Mouse (Mus musculus) induced T-regulatory cell, adult 2 months (primary cell): ENCODE measurements around the gene Hsf4.

Experiments
- DNase-seq: peaks from one replicate; pipeline ENCODE4 v3.0.0-alpha.2; 2012; ENCODE audit warnings: low read depth

The Hsf4 gene

GRCm38 (mm10) chr8:105259721-105260320 lies 9.8 kb upstream of the Hsf4 start:
- peak; percentile 80 for DNase-seq

- no peak for DNase-seq
Measured at GRCm38 (mm10) chr8:105260371-105261099, 9.1 kb upstream of the Hsf4 start.

- DNase-seq, result no peak
Measured at GRCm38 (mm10) chr8:105261326-105261980, 8.1 kb upstream of the Hsf4 start.

GRCm38 (mm10) chr8:105263244-105263912 lies 6.2 kb upstream of the Hsf4 start:
- DNase-seq, result peak; percentile 25

DNA sequence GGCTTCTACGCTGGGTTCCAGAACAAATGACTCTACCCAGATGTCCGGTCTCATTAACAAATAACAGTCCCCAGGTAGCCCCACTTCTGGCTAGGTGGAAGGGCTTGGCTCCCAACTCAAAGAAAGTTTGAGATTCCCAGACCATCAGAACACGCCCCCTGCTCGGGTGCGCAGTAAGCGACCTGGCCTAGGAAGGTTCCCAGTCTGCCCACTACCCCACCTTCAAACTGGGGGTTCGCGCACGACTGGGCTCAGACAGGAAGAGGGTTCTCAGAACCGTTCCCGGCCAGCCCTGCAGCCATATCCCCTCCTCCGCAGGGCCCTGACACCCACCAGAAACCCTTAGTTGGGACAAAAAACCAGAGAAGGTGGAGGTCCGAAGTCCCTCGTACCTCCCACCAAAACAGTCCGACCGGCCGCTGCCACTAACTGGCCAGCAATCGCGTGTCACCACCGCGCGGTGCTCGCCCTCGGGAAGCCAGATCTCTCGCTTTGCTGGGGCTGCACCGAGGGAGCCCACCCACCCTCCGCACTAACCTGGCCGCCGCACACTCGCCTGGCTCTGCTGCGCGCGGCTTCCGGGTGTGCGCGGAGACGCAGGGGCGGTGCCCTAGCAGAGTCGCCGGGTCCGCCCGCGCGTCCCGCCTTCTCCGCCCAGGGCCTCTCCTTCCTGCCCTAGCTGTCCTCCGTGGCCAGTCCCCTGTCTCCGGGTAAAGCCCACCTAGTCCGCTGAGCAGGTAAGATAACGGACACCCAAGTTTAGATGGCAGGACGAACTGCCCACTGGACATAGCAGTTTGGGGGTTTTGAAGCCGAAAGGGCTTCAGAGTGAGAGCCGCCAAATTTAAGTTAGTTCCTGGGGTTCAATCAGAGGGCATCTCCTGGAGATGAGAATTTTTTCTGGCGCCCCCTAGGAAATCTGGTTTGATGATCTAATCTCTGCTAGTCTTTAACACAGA lies 5.3 kb upstream of the Hsf4 start, which contains the start of the genes Tradd and Fbxl8:
Gene Tradd (minus strand): TSS at position 586 of the 959 bp plus-strand sequence.
Gene Fbxl8 (plus strand): TSS at position 625 of the 959 bp plus-strand sequence.
- peak; percentile 87 for DNase-seq

DNA sequence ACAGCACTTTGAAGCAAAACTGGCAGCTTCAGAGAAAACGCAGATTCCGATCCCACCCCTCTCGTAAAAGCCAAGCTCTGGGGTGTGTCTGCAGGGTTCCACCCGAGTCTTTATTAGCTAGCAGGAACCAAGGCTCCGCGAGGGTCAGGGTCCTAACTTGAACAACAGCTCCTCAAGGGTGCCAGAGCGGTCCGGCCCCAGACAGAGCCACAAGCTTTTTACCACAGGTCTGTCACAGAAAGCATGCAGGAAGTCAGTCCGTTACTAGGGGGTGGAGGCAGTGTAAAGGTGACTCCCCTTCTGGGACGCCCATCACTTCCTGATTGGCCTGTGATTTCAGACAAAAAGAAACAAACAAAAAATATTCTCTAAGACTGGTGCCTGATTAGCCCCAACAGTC lies 4.5 kb upstream of the Hsf4 start:
- peak; percentile 88 for DNase-seq

DNA sequence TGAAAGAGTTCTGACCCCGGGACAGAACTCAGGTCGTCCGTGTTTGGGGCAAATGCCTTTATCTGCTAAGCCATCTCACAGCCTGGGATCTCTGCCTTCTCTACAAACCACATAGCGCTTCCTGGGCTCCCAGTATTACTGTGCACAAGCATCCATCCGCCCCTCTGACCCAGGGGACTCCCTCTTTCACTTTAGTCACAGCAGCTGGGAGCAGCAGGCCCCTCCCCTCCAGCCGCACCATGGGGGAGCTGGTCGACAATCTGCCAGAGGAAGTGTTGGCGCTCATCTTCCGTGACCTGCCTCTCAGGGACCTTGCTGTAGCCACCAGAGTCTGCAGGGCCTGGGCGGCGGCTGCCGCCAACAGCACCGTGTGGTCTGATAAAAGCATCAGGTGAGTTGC lies 2.8 kb upstream of the Hsf4 start:
- DNase-seq, result peak; percentile 84

GRCm38 (mm10) chr8:105268342-105269074 lies 1.1 kb upstream of the Hsf4 start:
- DNase-seq, result no peak

- DNase-seq, result no peak
Measured at GRCm38 (mm10) chr8:105269075-105269458, 534 bp upstream of the Hsf4 start.

- DNase-seq, result peak; percentile 47
Measured at GRCm38 (mm10) chr8:105270101-105270915, 707 bp downstream of the Hsf4 start.

- no peak for DNase-seq
Measured at GRCm38 (mm10) chr8:105270916-105271186, 1.2 kb downstream of the Hsf4 start.

DNA sequence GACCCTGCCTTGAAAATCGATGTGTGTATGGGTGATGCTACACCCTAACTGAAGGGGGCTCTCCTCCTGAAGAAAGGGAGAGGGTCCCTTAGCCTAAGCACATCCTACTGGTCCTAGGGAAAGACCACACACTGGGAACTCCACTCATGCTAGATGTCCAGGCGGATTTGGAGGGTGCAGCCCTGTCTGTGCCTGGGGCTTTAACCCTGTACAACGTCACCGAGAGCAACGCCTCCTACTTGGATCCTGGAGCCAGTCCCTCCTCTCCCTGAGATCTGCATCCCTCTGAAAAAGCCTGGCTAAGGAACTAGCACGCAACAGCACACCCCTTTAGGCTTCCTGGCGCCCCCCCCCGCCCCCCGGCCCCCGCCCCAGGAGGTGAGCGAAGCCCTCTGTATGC lies 5.8 kb downstream of the Hsf4 start:
- DNase-seq, result no peak

- no peak for DNase-seq
Measured at GRCm38 (mm10) chr8:105275840-105276239, 6.2 kb downstream of the Hsf4 start, which contains the start of gene Nol3. Gene Nol3 (plus strand): TSS chr8:105276140.

DNA sequence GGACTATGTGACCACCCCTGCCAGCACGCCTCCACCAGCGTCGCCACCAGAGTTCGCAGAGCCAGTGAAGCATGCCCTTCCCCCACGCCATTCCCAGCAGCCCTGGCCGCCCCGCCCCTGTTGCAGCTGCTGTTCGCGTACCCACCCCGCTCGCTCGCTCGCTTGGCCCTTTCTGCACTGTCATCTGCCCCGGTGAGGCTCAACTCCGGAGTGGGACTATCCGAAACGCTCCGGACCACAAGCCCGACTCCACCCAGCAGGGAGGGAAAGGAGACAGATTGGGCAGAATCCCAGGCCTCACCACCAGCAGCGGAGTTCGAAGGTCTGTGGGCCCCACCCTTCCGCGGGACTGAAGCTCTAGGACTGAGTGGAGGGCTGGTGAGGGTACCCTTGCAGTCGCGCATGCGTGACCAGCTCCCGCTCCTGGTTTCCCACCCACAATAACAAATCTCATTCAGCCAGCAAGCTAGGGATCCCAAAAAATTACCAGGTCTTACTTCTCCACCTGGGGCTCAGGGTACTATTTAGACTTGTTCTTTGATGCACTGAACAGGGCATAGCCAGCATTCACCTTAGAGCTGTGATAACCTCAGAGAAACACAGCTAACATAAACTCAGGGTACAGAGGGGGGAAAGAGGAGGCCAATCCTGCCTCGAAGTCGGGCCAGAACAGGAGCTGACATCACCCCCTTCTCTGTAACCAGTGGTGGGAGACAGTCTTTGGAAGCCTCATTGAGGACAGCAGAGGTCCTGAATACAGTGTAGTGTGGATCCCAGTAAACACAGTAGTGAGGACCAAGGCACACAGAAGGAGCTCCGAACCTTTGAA lies 6.9 kb downstream of the Hsf4 start:
- DNase-seq, result peak; percentile 35

- DNase-seq, result peak; percentile 73
Measured at GRCm38 (mm10) chr8:105278911-105279334, 9.3 kb downstream of the Hsf4 start.

GRCm38 (mm10) chr8:105280567-105280966 lies 11.0 kb downstream of the Hsf4 start:
- no peak for DNase-seq

GRCm38 (mm10) chr8:105281821-105282220 lies 12.2 kb downstream of the Hsf4 start:
- DNase-seq, result no peak

DNA sequence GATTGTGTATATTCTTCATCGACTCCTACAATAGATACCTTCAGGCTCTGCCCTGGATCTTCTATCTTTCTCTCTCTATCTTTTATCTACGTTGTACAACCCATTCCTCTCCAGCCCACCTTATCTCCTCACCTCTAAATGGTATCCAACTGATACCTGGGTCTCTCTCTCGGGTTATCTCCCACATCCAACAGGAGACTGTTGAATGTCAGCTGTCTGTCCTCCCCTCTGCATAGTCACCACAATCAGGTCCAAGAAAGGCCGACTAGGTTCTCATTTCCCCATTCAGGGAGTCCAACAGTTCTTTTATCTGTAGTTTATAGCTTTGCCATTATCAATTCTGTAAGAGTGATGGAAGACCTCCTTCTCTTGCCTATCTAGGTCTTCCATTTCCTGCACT lies 12.6 kb downstream of the Hsf4 start:
- no peak for DNase-seq

GRCm38 (mm10) chr8:105283074-105283473 lies 13.5 kb downstream of the Hsf4 start:
- DNase-seq, result peak; percentile 70
